Mouse (Mus musculus): Measurements from ENCODE around the gene 6030468B19Rik. TPM values are rescaled to one million over a fixed set of nuclear protein-coding genes. Genes with fewer than 3 reads are reported as not detected.
"Not testable (repeated sequence)": the region's sequence is repeated elsewhere in the genome, so short reads cannot be mapped to it uniquely, and the experiment has no call there.

The 6030468B19Rik gene
- total RNA-seq, 1 experiment from 2014 or later = 0.30 TPM

- ATAC-seq (replicated peaks in 1 of 2; ENCODE audit: insufficient read depth in 1 of 2, low FRiP score in 2 of 2, low TSS enrichment in 1 of 2, low read depth in 1 of 2, poor library complexity in 2 of 2, severe bottlenecking in 2 of 2) = no peak
Observed at GRCm38 (mm10) chr11:117820173-117820572, 22.7 kb downstream of the 6030468B19Rik start.

- ATAC-seq (replicated peaks in 1 of 2; ENCODE audit: insufficient read depth in 1 of 2, low FRiP score in 2 of 2, low TSS enrichment in 1 of 2, low read depth in 1 of 2, poor library complexity in 2 of 2, severe bottlenecking in 2 of 2) = no peak
Observed at GRCm38 (mm10) chr11:117821868-117822267, 24.4 kb downstream of the 6030468B19Rik start.

GRCm38 (mm10) chr11:117822728-117823241 lies 25.3 kb downstream of the 6030468B19Rik start:
- no peak for ATAC-seq (replicated peaks in 1 of 2; ENCODE audit: insufficient read depth in 1 of 2, low FRiP score in 2 of 2, low TSS enrichment in 1 of 2, low read depth in 1 of 2, poor library complexity in 2 of 2, severe bottlenecking in 2 of 2)

GRCm38 (mm10) chr11:117823411-117823810 lies 26.0 kb downstream of the 6030468B19Rik start:
- no peak for ATAC-seq (replicated peaks in 1 of 2; ENCODE audit: insufficient read depth in 1 of 2, low FRiP score in 2 of 2, low TSS enrichment in 1 of 2, low read depth in 1 of 2, poor library complexity in 2 of 2, severe bottlenecking in 2 of 2)

- peak; percentile 60 to 67 for ATAC-seq (replicated peaks in 1 of 2; ENCODE audit: insufficient read depth in 1 of 2, low FRiP score in 2 of 2, low TSS enrichment in 1 of 2, low read depth in 1 of 2, poor library complexity in 2 of 2, severe bottlenecking in 2 of 2)
Observed at GRCm38 (mm10) chr11:117824060-117824969, 26.9 kb downstream of the 6030468B19Rik start.

GRCm38 (mm10) chr11:117825333-117826101 lies 28.1 kb downstream of the 6030468B19Rik start, which contains the start of the genes Afmid and Tk1:
TSS of gene Afmid (plus strand) at chr11:117825924.
TSS of gene Tk1 (minus strand) at chr11:117826092.
- peak; percentile 29 to 51 for ATAC-seq (replicated peaks in 1 of 2; ENCODE audit: insufficient read depth in 1 of 2, low FRiP score in 2 of 2, low TSS enrichment in 1 of 2, low read depth in 1 of 2, poor library complexity in 2 of 2, severe bottlenecking in 2 of 2)

GRCm38 (mm10) chr11:117826164-117826563 lies 28.7 kb downstream of the 6030468B19Rik start:
- ATAC-seq (replicated peaks in 1 of 2; ENCODE audit: insufficient read depth in 1 of 2, low FRiP score in 2 of 2, low TSS enrichment in 1 of 2, low read depth in 1 of 2, poor library complexity in 2 of 2, severe bottlenecking in 2 of 2) = no peak

GRCm38 (mm10) chr11:117826916-117827315 lies 29.5 kb downstream of the 6030468B19Rik start:
- ATAC-seq (replicated peaks in 1 of 2; ENCODE audit: insufficient read depth in 1 of 2, low FRiP score in 2 of 2, low TSS enrichment in 1 of 2, low read depth in 1 of 2, poor library complexity in 2 of 2, severe bottlenecking in 2 of 2) = no peak

GRCm38 (mm10) chr11:117827386-117827785 lies 29.9 kb downstream of the 6030468B19Rik start:
- ATAC-seq (replicated peaks in 1 of 2; ENCODE audit: insufficient read depth in 1 of 2, low FRiP score in 2 of 2, low TSS enrichment in 1 of 2, low read depth in 1 of 2, poor library complexity in 2 of 2, severe bottlenecking in 2 of 2) = no peak

- ATAC-seq (replicated peaks in 1 of 2; ENCODE audit: insufficient read depth in 1 of 2, low FRiP score in 2 of 2, low TSS enrichment in 1 of 2, low read depth in 1 of 2, poor library complexity in 2 of 2, severe bottlenecking in 2 of 2) = no peak
Observed at GRCm38 (mm10) chr11:117828149-117828887, 30.9 kb downstream of the 6030468B19Rik start.

- no peak for ATAC-seq (replicated peaks in 1 of 2; ENCODE audit: insufficient read depth in 1 of 2, low FRiP score in 2 of 2, low TSS enrichment in 1 of 2, low read depth in 1 of 2, poor library complexity in 2 of 2, severe bottlenecking in 2 of 2)
Observed at GRCm38 (mm10) chr11:117828888-117829604, 31.6 kb downstream of the 6030468B19Rik start.

GRCm38 (mm10) chr11:117829671-117830215 lies 32.3 kb downstream of the 6030468B19Rik start:
- ATAC-seq (replicated peaks in 1 of 2; ENCODE audit: insufficient read depth in 1 of 2, low FRiP score in 2 of 2, low TSS enrichment in 1 of 2, low read depth in 1 of 2, poor library complexity in 2 of 2, severe bottlenecking in 2 of 2) = no peak

GRCm38 (mm10) chr11:117830401-117830800 lies 32.9 kb downstream of the 6030468B19Rik start:
- ATAC-seq (replicated peaks in 1 of 2; ENCODE audit: insufficient read depth in 1 of 2, low FRiP score in 2 of 2, low TSS enrichment in 1 of 2, low read depth in 1 of 2, poor library complexity in 2 of 2, severe bottlenecking in 2 of 2) = no peak

GRCm38 (mm10) chr11:117832086-117832969 lies 34.9 kb downstream of the 6030468B19Rik start:
- peak; percentile 87 to 88 for ATAC-seq (replicated peaks in 1 of 2; ENCODE audit: insufficient read depth in 1 of 2, low FRiP score in 2 of 2, low TSS enrichment in 1 of 2, low read depth in 1 of 2, poor library complexity in 2 of 2, severe bottlenecking in 2 of 2)

- ATAC-seq (replicated peaks in 1 of 2; ENCODE audit: insufficient read depth in 1 of 2, low FRiP score in 2 of 2, low TSS enrichment in 1 of 2, low read depth in 1 of 2, poor library complexity in 2 of 2, severe bottlenecking in 2 of 2) = not testable (repeated sequence)
Observed at GRCm38 (mm10) chr11:117833509-117833908, 36.0 kb downstream of the 6030468B19Rik start.

All from hematopoietic stem cell, adult 5-6 weeks (primary cell).